Mouse (Mus musculus): ENCODE measurements around the gene Fh1.

Gene Fh1

GRCm38 (mm10) chr1:175554641-175555040 lies 70.8 kb downstream of the Fh1 start:
- in situ Hi-C loops (cut with MboI, MseI) = no loop called here

DNA sequence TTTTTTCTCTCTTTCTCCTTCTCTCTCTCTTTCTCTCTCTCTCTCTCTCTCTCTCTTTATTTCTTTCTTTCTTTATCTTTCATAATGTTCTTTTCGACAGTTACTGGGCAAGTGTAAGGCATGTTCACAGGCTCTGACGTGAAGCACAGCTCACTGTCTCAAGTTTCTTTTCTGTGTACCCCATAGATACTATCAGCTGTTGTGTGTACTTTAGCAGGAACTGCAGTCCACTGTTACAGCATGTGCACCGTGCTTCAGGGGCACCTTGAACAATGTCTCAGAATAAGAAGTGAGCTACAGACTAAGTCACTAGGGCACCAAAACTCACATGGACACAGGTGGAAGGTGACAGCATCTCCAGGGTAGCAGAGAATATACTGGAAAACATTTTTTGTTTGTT lies 73.0 kb downstream of the Fh1 start:
- in situ Hi-C loops (cut with MboI, MseI) = no loop called here

DNA sequence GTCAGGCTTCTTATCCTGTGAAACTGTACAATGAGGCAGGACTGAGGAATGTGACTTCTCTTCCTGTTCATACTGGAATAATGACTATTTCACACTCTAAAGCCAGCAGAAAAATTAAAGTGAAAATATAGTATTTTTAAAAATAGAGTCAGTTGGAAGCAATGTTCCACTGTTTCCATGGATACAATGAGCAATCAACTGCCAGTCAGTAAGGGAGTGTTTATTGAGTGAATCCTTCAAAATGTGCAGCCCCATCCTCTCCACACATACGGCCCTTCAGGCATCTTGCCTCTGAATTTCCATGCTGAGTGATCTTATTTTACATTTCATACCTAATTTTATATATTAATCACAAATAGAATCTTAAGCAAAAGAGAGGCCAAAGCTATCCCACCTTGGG lies 74.8 kb downstream of the Fh1 start:
- in situ Hi-C loops (cut with MboI, MseI) = no loop called here
